Mouse (Mus musculus) C3H10T1/2 (cell line): ENCODE data around the gene Rtl5. TPM values are rescaled to one million over a fixed set of nuclear protein-coding genes. Genes with fewer than 3 reads are reported as not detected.

ENCODE experiments used
- polyA plus RNA-seq, 2 experiments: library from polyadenylated mRNA; unstranded; fragments of >200 nt; fragmentation: generic; extraction: Trizol; gene quantifications; one replicate each; pipeline ENCODE4 v1.2.1; 2012; ENCODE audit warnings: missing spikeins in 2 of 2

Rtl5 gene
- polyA plus RNA-seq, result not detected

DNA sequence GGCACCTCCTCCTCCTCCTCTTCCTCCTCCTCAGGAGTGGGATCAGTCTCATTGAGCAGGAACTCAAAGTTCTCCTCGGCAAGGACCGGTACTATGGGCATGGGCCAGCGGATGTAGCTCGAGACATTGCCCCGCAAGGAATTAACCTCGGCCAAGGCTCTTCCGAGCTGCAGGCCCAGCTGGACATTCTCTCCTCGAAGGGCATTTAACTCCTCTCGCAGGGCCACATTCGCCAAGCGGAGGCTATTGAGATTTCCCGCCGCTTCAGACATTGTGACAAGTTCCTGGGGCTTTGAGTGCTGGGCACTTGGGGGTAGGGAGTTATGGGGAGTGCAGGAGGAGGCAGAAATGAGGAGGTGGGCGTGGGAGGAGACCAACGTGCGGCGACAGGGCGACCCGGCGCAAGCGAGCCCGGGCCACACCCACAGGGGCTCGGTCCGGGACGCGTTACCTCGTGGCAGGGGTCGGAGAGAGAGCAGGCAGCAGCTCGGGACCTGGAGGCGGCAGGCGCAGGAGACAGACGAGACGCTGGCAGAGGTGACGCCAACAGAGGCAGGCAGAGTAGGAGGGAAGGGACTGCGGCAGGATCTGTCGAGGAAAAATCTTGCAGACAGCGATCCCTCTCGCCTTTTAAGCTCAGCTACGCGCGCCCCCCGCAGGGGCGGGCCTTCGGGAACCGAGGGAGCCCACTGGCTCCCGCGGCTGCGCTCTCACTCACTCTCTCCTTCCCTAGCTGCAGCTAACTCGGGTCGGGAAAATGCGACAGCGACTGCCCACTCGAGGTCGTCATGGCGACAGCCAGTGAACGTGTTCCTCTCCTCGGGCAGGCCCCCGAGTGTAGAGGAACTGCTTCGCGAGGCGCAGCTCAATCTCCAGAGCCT lies at the start of gene Rtl5:
Gene Rtl5, minus strand, starts transcription at position 714 of the 881 bp plus-strand sequence.

DNA sequence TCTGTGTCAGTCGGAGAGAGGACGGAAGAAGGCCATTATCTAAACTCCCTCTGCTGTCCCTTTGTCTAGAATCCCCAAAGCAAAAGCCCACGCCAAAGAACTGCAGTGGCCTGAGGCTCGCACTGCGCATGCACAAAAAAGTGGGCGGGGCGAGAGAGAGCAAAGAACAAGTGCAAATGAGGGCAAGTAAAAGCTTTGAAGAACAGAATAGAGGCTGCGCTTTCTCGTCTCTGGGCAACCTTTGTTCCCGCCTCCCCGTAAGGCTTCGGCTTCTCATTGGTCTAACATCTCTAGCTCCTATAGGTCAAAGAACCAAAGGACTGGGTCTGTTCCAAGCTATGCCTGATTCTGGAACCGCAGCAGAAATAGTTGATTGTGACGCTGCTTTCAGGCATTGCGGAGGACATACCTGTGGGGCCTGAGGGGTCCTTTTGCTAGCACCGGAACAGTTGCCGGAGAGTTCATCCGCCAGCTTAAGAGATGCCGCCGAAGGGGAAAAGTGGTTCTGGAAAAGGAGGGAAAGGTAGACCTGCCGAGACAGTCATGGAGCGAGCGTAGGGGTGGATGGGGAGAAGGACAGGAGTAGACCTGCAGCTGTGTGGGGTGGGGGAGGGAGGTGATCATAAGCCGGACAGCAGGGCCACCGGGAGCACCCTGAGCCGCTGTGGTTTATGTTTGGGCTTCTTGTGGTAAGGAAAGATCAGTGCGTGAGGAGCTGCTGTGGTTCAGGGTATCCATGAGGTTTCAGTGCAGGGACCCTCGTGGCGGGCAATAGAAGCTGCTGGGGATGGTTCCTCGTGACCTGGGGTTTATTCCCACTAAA lies 48.1 kb upstream of the Rtl5 start, which contains the start of gene Pin4:
Gene Pin4, plus strand, starts transcription at position 406 of the 823 bp plus-strand sequence.

Other genes starting within 250 kb of the Rtl5 start
- gene Nhsl2, start 221.9 kb downstream of the Rtl5 start, polyA plus RNA-seq, result under 1 TPM; under 0.01 to 0.11 TPM
- gene Pin4, start 48.1 kb upstream of the Rtl5 start, polyA plus RNA-seq, result 10 to 100 TPM; 16.6 to 59.5 TPM
- gene Ercc6l, start 85.8 kb upstream of the Rtl5 start, polyA plus RNA-seq, result 1 to 10 TPM in 1 of 2 experiments, under 1 TPM in 1; 0.77 to 3.1 TPM
- 1,000 to 10,000 TPM; 2,990 to 3,572 TPM for gene Rps4x, start 118.1 kb upstream of the Rtl5 start, polyA plus RNA-seq
- 1 to 10 TPM in 1 of 2 experiments, under 1 TPM in 1; 0.99 to 7.0 TPM for gene Cited1, start 180.9 kb upstream of the Rtl5 start, polyA plus RNA-seq